Mouse (Mus musculus) bone marrow, adult 2 months (tissue): ENCODE data around the gene Ltbp4.

ENCODE experiments used
- CTCF ChIP-seq: fragments of 200-500 bp; IDR thresholded peaks from 2 replicates; pipeline ENCODE4 v1.5.1; 2011; ENCODE audit warnings: low read length, control low read depth; ENCODE audit not compliant: control insufficient read depth, insufficient read depth
- POLR2A ChIP-seq: fragments of 200-500 bp; IDR thresholded peaks from 2 replicates; pipeline ENCODE4 v1.6.1; 2011; ENCODE audit warnings: low read depth, mild to moderate bottlenecking, control low read depth, low read length, borderline replicate concordance; ENCODE audit not compliant: control insufficient read depth

- TF ChIP-seq POLR2A (no peak), CTCF (no peak)
Measured at GRCm38 (mm10) chr7:27345444-27345843, 8.0 kb upstream of the Ltbp4 start.
